Mouse (Mus musculus): ENCODE measurements around the gene Trap1.
A peak's percentile ranks its signal among the peaks of the same experiment; 100 is the strongest.
"Not testable (repeated sequence)": the region's sequence is repeated elsewhere in the genome, so short reads cannot be mapped to it uniquely, and the experiment has no call there.

Trap1 gene

DNA sequence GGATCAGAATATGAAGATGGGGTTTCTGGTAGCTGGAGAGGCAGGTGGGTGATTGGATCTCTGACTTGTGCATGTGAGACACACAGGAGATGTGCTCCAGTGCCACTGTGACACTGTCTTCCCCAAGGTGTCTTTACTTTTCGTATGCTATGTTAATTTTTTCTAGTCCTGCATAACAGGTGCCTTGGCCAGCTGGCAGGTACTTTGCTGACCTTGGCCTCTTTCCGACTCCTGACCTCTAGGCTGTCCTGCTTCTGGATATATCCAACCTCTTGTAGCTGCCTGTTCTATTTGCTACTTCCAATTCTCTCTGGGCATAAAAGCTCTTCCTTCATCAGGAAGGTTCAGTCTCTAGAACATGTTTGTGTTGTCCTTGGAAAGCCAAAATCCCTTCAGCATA lies 42.1 kb downstream of the Trap1 start:
- DNase-seq (ENCODE audit: low spot score) = no peak

DNA sequence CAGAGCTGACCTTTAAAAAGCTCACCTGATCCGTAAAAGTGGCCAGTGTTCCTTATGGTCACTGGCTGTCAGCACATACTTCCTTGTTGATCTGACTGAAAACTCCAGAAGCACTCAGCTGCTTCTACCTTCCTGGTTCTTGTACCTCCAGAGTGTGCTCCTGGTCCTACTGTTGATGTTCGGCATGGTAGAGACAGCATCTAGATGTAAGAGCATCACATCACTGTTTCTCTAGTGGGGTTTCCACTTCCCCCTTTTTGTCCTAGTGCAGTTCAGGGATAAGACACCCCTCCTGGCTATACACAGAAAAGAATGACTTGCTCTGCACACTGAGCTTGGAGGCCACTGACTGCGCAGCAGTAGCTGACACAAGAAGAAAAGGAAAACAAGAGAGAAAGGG lies 43.2 kb downstream of the Trap1 start:
- DNase-seq (ENCODE audit: low spot score) = no peak

DNA sequence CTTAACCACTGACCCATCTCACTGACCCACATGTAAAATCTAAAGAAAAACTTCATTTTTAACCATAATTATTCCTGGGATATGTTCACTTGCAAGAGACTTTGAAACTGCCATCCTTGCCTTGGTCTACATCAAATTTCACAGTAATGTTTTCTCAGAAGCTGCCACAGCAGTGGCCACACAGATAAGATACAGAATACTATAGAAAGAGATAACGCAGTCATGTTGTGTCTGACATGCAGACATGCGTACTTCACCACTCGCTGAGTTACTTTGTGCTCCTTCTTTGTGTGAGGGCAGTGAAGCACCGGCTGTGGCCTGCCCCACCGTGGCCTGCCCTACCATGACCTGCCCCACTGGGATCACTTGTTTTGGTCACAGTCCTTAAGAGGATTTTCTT lies 43.7 kb downstream of the Trap1 start:
- DNase-seq (ENCODE audit: low spot score) = no peak

DNA sequence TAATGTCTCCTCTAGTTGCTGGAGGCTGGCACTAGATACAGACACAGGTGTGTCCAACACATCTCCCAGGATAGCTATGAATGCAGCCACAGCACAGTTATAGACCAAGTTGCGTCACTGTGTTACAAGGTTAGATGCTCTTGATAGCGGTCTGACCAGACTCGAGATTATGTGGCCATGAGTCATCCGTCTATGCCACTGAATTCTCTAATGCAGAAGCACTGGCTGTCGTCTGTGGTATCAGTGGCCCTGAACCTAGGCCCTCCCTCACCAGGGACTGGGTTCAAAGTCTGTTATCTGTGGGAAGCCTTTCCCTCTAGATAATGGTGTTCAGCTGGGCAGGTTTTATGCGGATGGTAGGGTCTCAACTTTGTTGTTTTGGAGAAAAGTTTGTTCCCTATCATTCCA lies 45.3 kb downstream of the Trap1 start:
- DNase-seq (ENCODE audit: low spot score) = no peak

DNA sequence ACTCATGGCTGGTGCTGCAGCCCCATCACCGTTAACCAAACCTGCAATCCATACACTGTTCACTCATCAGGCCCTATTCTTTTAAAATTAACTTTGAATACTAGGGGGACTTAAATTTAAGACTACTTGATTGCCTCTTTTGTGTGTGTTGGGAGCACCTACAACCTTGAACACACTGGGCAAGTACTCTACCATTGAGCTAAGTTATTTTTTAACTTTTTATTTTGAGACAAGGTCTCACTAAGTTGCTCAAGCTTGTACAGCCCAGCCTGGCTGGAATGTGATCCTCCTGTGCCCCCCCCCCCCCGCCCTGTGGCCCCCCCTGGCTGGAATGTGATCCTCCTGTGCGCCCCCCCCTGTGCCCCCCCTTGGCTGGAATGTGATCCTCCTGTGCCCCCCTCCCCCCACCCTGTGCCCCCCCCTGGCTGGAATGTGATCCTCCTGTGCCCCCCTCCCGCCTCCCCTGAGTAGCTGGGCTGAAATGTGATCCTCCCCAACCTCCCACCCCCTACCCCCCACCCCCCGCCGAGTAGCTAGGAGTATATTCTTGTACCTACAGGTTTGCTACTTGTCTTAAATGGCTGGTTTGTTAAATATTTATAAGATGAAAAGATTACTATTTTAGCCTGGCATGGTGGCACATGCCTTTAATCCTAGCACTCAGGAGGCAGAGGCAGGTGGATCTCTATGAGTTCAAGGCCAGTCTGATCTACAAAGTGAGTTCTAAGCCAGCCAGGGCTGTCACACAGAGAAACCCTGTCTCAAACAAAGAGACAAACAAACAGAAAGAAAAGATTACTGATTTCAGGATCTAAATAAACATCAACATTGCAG lies 46.0 kb downstream of the Trap1 start:
- DNase-seq (ENCODE audit: low spot score) = no peak

DNA sequence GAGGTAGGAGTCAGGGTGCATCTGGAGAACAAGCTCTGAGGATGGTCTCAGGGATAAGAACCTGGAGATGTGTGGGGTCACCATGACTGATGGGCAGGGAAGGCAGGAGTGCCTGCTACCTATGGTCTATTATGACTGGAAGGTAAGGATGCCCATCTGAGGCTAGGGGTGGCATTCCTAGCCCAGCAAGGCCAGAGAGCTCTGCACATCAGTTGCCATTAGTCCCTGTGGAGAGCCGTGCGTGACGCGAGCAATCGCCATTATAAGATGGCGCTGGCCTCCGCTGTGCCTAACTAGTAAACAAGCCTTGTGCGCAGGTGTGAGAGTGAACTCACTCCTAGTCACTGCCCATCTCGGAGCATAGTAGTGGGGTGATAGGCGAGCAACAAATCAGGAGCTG lies 47.1 kb downstream of the Trap1 start:
- no peak for DNase-seq (ENCODE audit: low spot score)

DNA sequence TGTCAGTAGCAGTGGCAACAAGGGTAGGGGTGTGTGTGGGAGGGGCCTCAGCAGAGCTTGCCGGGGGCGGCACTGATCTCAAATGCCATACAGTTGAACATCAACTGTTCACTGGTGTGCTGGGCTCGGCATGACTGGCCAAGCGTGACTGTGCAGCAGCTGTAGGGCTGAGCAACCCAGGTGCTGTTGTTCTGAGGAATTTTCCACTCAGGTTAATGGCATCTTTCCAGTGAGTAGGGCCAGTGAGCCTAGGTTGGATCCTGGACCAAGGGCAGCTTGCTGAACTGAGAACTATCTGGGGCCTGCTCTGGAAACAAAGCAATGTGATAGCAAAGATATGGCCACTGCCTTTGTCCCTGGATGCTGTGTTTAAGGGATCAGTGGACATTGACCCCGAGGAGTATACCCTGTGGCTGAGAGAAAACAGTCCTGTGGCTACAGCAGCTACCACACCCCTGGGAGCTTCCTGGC lies 48.2 kb downstream of the Trap1 start:
- DNase-seq (ENCODE audit: low spot score) = no peak

DNA sequence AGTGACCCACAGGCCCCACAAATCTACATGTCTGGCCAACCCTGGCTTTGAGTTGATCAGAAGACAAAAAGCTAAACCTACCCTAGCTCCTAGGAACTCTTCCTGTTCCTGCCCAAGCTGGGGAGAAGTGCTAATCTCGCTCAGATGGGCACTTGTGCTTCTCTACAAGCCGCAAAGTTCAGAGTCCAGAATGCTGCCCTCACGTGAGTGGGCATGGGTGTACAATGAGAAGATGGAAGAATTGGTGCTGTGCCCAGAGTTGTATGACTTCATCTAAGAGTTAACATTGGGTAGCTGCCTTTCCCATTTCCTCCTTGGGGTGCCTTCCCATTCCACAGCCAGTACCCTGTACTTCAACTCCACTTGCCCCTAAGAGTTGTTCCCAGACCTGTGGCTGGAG lies 50.4 kb downstream of the Trap1 start:
- DNase-seq (ENCODE audit: low spot score) = no peak

DNA sequence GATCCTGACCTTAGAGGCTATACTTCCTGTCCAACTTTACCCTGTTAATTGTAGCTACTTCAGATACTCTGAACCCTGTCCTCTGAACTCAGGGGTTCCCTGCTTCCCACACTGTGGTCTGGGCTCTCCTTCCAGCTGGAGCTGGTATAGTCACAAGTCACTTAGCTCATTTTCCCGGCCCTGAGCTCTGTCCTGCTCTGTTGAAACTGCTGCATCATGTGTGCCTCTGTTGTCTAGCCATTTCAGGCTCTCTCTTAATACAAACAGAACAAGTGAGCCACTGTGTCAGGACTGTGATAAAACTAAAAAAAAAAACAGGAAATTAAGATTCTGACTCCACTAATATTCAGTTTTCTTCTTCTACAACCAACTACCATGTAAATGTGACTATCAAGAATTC lies 51.0 kb downstream of the Trap1 start:
- no peak for DNase-seq (ENCODE audit: low spot score)

DNA sequence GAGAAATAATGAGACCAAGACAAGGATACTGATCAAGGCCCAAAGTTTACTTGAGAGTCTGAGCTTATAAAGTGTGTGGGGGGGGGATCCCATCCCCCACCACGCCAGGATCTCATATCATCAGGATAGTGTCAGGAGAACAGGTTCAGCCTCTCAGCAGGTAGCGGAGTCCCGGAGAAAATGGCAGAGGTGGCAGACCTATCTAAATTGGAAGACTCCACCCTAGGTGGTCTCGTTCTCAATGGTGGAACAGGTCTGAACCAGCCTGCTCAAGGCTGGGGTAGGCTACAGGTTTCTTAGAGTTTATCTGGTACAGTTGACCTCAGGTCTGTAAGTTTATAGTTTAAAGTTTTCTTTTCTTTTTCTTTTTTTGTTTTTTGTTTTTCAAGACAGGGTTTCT lies 54.9 kb downstream of the Trap1 start:
- DNase-seq (ENCODE audit: low spot score) = no peak

DNA sequence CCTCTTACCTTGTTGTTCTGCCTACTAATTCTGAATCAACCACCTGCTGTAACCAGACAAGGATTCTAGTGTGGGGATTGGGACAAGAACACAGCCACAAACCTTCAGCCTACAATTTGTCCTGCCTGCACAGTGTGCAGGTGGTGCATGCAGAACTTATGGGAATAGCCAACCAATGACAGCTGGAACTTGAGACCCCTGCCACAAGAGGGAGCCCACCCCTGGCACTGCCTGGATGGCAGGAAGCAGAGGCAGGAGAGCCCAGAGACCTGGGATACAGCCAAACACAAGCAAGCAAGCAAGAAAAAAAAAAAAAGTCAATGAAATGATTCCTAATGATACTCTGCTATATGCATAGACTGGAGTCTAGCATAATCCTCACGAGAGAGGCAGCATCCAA lies 56.4 kb downstream of the Trap1 start:
- no peak for DNase-seq (ENCODE audit: low spot score)

DNA sequence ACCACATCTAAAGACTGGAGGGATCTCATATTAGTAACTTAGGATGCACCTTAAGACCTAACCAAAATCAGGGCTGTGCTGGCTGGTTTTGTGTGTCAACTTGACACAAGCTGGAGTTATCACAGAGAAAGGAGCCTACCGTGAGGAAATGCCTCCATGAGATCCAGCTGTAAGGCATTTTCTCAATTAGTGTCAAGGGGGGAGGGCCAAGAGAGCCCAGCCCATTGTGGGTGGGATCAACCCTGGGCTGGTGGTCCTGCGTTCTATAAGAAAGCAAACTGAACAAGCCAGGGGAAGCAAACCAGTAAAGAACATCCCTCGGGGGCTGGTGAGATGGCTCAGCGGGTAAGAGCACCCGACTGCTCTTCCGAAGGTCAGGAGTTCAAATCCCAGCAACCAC lies 60.2 kb downstream of the Trap1 start:
- peak; percentile 13 for DNase-seq (ENCODE audit: low spot score)

DNA sequence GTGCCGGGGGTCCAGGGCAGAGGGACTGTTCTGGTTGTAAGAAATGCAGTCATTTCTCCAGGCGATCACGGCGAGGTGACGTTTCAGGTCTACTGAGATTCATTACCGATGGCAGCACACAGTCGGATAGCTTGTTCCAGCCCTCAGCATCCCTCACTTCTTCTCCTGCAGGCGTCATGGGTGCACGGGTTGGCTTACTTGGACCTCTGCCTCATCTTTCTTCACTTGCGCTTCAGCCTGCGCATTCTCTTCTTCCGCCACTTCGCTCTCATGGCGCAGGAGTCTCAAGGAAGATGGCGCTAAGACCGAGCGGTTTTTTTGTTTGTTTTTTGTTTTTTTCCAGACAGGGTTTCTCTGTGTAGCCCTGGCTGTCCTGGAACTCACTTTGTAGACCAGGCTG lies 60.8 kb downstream of the Trap1 start:
- not testable (repeated sequence) for DNase-seq (ENCODE audit: low spot score)

DNA sequence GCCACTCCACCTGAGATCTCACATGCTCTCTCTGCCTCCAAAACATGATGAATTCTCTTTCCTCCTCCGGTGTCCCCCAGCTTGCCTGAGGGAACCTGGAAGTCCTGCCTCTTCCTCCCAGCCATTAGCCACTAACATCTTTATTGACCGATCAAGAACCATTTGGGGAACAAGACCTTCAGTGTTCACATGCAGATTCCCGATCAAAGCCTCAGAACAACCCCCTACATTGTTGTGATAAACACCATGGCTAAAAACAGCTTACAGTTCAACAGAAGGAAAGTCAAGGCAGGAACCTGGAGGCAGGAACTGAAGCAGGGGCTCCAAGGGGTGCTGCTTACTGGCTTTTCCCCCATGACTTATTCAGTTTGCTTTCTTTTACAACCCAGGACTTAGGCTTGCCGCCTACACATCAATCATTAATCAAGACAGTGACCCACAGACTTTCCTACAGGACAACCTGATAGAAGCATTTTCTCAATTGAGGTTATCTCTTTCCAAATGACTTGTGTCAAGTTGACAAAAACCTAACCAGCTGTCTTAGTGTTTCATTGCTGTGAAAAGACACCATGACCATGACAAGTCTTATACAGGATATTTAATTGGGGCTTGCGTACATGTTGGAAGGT lies 63.5 kb downstream of the Trap1 start:
- no peak for DNase-seq (ENCODE audit: low spot score)

DNA sequence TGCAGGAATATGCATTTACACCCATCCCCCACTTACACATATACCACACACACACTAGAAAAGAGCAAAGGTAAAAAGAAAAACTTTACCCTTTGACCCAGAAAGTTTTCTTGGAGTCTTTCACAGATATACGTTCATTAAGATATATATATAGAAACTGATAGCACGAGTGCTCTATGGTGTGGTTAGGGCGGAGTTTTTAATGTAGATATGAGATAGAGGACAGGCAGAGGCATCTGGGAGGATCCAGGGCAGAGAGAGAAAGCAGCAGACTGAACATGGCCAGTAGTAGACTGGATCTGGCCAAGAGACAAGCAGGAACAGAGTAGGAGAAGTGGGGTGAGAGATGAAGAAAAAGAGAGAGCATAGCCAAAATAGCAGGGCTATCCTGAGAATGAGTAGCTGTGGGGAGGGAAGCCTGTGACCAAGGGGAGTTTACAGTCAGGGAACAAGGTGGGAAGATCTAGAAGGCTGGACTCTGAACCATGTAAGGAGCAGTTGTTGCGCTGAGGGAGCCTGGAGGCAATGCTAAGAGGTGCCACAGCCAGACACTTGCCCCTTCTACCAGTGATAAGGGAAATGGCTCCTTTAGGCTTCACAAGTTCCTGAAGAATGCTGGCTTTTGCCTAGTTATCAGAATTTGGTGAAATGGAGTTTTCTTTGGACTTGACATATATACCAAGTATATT lies 64.6 kb downstream of the Trap1 start:
- no peak for DNase-seq (ENCODE audit: low spot score)

DNA sequence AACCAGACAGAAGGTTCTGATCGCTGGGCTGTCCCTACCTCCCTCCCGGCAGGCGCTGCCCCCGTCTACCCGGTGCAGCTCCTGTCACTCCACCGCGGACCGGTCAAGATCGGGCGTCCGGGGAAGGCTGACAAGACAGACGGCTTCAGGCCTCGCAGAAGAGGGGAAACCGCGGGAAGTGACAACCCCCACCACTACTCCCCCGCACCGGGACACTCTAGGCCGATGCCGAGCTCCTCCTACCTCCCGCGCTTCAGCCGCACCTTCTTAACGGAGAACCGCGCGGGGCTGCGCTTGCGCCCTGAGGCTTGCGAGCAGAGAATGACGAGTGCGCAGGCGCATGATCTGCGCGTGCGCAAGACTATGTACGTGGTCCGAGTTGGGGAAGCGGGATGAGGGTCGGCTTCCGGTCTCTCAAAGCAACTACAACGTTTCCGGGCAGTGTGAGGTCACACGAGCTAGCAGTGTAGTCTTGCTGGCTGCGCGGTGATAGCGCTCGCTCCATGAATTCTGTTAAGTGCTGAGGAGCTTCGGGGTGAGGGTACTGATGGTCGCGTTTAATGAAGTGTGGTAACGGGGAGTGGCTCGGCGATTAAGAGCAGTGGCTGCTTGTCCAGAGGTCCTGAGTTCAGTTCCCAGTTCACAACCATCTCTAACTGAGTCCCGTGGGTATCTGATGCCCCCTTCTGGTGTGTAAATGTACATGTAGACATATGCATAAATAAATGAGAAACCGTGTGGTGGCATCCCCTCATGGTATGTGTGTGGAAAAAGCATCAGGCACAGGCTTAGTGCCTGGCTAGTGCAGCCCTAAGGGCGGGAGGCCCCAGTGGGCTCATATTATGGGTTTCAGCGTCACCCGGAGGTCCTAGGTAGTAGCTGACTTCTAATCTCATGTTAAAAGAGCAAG lies 73.9 kb downstream of the Trap1 start, which contains the start of gene Slx4:
Slx4 (minus strand) TSS at position 282 of the 910 bp plus-strand sequence.
- peak; percentile 99 for DNase-seq (ENCODE audit: low spot score)
